Mouse (Mus musculus): ENCODE measurements at regions not wholly inside any gene's neighbourhood (a gene's known extent, or its start where the extent isn't known, plus 50 kb on each side); places are given as distances from the start of the nearest gene placed in this dataset.

GRCm38 (mm10) chr15:86957872-86958271, 586.2 kb upstream of the Fam19a5 start:
- TF ChIP-seq POLR2A (IDR thresholded peaks at IDR 0.05; ENCODE audit: insufficient read depth, low read depth, low read length), result no peak
- TF ChIP-seq CTCF (IDR thresholded peaks at IDR 0.05; ENCODE audit: insufficient read depth, low read depth, low read length), result no peak
